ENCODE assay signal across 25 mouse cellular contexts in genomic region chr6:136954715-136955114, GRCm38 (mm10). TPM values are rescaled to one million over a fixed set of nuclear protein-coding genes. Genes with fewer than 3 reads are reported as not detected.
"Had no signal": no experiment of that assay in that cellular context is flagged by ENCODE, and none has a peak within 500 bp of the region (broad histone marks: within the 10 kb centered on the region; RNA-seq: fewer than 3 reads in every experiment).

No protein-coding gene starts in this region.

- H3K4me1 ChIP-seq: hindbrain, embryonic 10.5 days; hindbrain, embryonic 12.5 days; limb, embryonic 12.5 days; liver, embryonic 13.5 days had no signal

- H3K4me2 ChIP-seq: heart, embryonic 11.5 days; hindbrain, embryonic 12.5 days; hindbrain, embryonic 14.5 days; intestine, embryonic 15.5 days; limb, embryonic 12.5 days; liver, embryonic 13.5 days had no signal

- ATAC-seq: hindbrain, embryonic 16.5 days; inflammation-experienced regulatory T-cells, adult 6 months; intestine, embryonic 15.5 days; intestine, postnatal 0 days had no signal

- H3K27me3 ChIP-seq: hindbrain, embryonic 12.5 days; intestine, embryonic 15.5 days; liver, embryonic 13.5 days had no signal

- DNase-seq: gastrocnemius, adult 2 months; gastrocnemius, postnatal 10 days; gastrocnemius, postnatal 25 days; heart, adult 2 months; heart, postnatal 10 days; heart, postnatal 4 days; kidney, adult 18-20 months; kidney, adult 8-10 months; kidney, postnatal 10 days; kidney, postnatal 25 days; kidney, postnatal 4 days; liver, embryonic 13.5 days had no signal

- H3K4me3 ChIP-seq: gastrocnemius, adult 2 months; heart, adult 2 months; hindbrain, embryonic 10.5 days; hindbrain, embryonic 12.5 days; intestine, embryonic 15.5 days; layer of hippocampus, adult 2 months; left cerebral cortex, adult 2 months; limb, embryonic 10.5 days; limb, embryonic 12.5 days; liver, embryonic 13.5 days had no signal

- H3K27ac ChIP-seq: gastrocnemius, adult 2 months; heart, adult 2 months; hindbrain, embryonic 10.5 days; hindbrain, embryonic 12.5 days; hindbrain, embryonic 14.5 days; intestine, embryonic 15.5 days; layer of hippocampus, adult 2 months; left cerebral cortex, adult 2 months; limb, embryonic 10.5 days; limb, embryonic 12.5 days; liver, embryonic 13.5 days had no signal

- H3K36me3 ChIP-seq: hindbrain, embryonic 10.5 days; hindbrain, embryonic 12.5 days; intestine, embryonic 15.5 days; limb, embryonic 10.5 days; limb, embryonic 12.5 days; liver, embryonic 13.5 days had no signal

- H3K9me3 ChIP-seq: hindbrain, embryonic 10.5 days; hindbrain, embryonic 12.5 days; intestine, embryonic 15.5 days; limb, embryonic 10.5 days; limb, embryonic 12.5 days; liver, embryonic 13.5 days had no signal

- H3K9ac ChIP-seq: hindbrain, embryonic 12.5 days; hindbrain, embryonic 14.5 days; intestine, embryonic 15.5 days; limb, embryonic 12.5 days; liver, embryonic 13.5 days had no signal

RNA-seq across cellular contexts. Expression of gene Pde6h, which starts 31.1 kb away (rescaled TPM):
- polyA plus RNA-seq: heart, embryonic 14.5 days; hindbrain, embryonic 10.5 days; hindbrain, embryonic 12.5 days; inflammation-experienced regulatory T-cells, adult 6 months; intestine, embryonic 15.5 days; limb, embryonic 10.5 days; liver, embryonic 13.5 days had no signal

RNA-seq across cellular contexts. Expression of gene Erp27, which starts 32.7 kb away (rescaled TPM):
- polyA plus RNA-seq: hindbrain, embryonic 10.5 days; hindbrain, embryonic 12.5 days; hindbrain, embryonic 14.5 days had no signal
